Mouse (Mus musculus) heart, adult 2 months (tissue): ENCODE measurements at regions not wholly inside any gene's neighbourhood (a gene's known extent, or its start where the extent isn't known, plus 50 kb on each side); places are given as distances from the start of the nearest gene placed in this dataset.

ENCODE experiments used
- DNase-seq, 2 experiments: peaks; one replicate each; pipeline ENCODE4 v3.0.0; 2021
- H3K27ac ChIP-seq: fragments of 200-600 bp; 2 replicates; pipeline ENCODE4 v1.8.1; 2022
- H3K27me3 ChIP-seq: fragments of 200-500 bp; 2 replicates; pipeline ENCODE4 v1.6.1; 2012; ENCODE audit warnings: mild to moderate bottlenecking, low read length, inconsistent platforms, mixed read lengths; ENCODE audit not compliant: control insufficient read depth, insufficient read depth
- H3K36me3 ChIP-seq: fragments of 200-500 bp; 2 replicates; pipeline ENCODE4 v1.6.1; 2012; ENCODE audit warnings: low read length, inconsistent platforms; ENCODE audit not compliant: control insufficient read depth, insufficient read depth
- H3K4me1 ChIP-seq: fragments of 200-500 bp; 2 replicates; pipeline ENCODE4 v1.6.1; 2011; ENCODE audit warnings: low read length; ENCODE audit not compliant: control insufficient read depth, insufficient read depth
- H3K4me3 ChIP-seq: fragments of 200-600 bp; 2 replicates; pipeline ENCODE4 v1.8.1; 2022
- H3K79me2 ChIP-seq: fragments of 200-500 bp; replicated peaks from 2 replicates; pipeline ENCODE4 v1.6.1; 2012; ENCODE audit warnings: mild to moderate bottlenecking, inconsistent platforms, low read length, moderate library complexity, mixed read lengths; ENCODE audit not compliant: control insufficient read depth, insufficient read depth
- H3K9ac ChIP-seq: fragments of 200-500 bp; 2 replicates; pipeline ENCODE4 v1.6.1; 2012; ENCODE audit warnings: low read depth, mild to moderate bottlenecking, control low read depth, inconsistent platforms, low read length, mixed read lengths
- CTCF ChIP-seq: fragments of 200-600 bp; IDR thresholded peaks from 2 replicates; pipeline ENCODE4 v1.8.1; 2022; ENCODE audit warnings: antibody characterized with exemption, mild to moderate bottlenecking, moderate library complexity
- EP300 ChIP-seq: fragments of 200-500 bp; IDR thresholded peaks from 2 replicates; pipeline ENCODE4 v1.6.1; 2011; ENCODE audit warnings: low read depth, low read length, control low read depth; ENCODE audit not compliant: insufficient read depth
- POLR2A ChIP-seq: fragments of 200-500 bp; IDR thresholded peaks from 2 replicates; pipeline ENCODE4 v1.6.1; 2011; ENCODE audit warnings: mild to moderate bottlenecking, low read depth, low read length, control low read depth; ENCODE audit not compliant: insufficient read depth
- WGBS: fragments of 180-500 bp; shearing (Covaris S2); methylation state at CpG from one replicate; pipeline ENCODE4 v1.1.7; 2018; 5-methylcytosine and 5-hydroxymethylcytosine counted together
- intact Hi-C: fragments of 180-260 bp; cut with DNase I; formaldehyde crosslinking; loops from one replicate; pipeline ENCODE4 v1.15.1; 2025

- no peaks in the 10 kb centered on the region for H3K27me3 ChIP-seq
- H3K9ac ChIP-seq, result no peak overlapping the region
- no peak overlapping the region for H3K27ac ChIP-seq
- TF ChIP-seq CTCF, result no peak
- no peak for TF ChIP-seq EP300
- no peak for TF ChIP-seq POLR2A
- H3K4me3 ChIP-seq, result no peak overlapping the region
- DNase-seq, result no peak
- H3K79me2 ChIP-seq, result no peaks in the 10 kb centered on the region
- WGBS, result 93% methylated on average over 11 of the region's 11 CpGs
- intact Hi-C loops, result no loop called here
- no peaks in the 10 kb centered on the region for H3K36me3 ChIP-seq
- H3K4me1 ChIP-seq, result no peaks in the 10 kb centered on the region
These were observed 110.6 kb downstream of the Kctd15 start for GRCm38 (mm10) chr7:34545906-34546305.

- Histone ChIP-seq H3K79me2 (no peaks in the 10 kb centered on the region), H3K27ac (no peak overlapping the region), H3K4me3 (no peak overlapping the region), H3K27me3 (no peaks in the 10 kb centered on the region), H3K9ac (no peak overlapping the region), H3K36me3 (no peaks in the 10 kb centered on the region), H3K4me1 (no peaks in the 10 kb centered on the region)
- TF ChIP-seq EP300 (no peak), CTCF (peak; percentile 27), POLR2A (no peak)
- intact Hi-C loops, result no loop called here
- WGBS, result 69% methylated on average over 4 of the region's 4 CpGs
- DNase-seq, result no peak
These were observed 114.6 kb downstream of the Kctd15 start for GRCm38 (mm10) chr7:34541906-34542305.

- Histone ChIP-seq H3K36me3 (no peaks in the 10 kb centered on the region), H3K79me2 (no peaks in the 10 kb centered on the region), H3K9ac (no peak overlapping the region), H3K27ac (no peak overlapping the region), H3K27me3 (no peaks in the 10 kb centered on the region), H3K4me1 (no peaks in the 10 kb centered on the region), H3K4me3 (no peak overlapping the region)
- DNase-seq, result no peak
- 65% methylated on average over 4 of the region's 4 CpGs for WGBS
- intact Hi-C loops, result no loop called here
- no peak for TF ChIP-seq POLR2A
- TF ChIP-seq EP300, result no peak
- no peak for TF ChIP-seq CTCF
These were observed 115.5 kb downstream of the Kctd15 start for GRCm38 (mm10) chr7:34541000-34541399.

- Histone ChIP-seq H3K27ac (no peak overlapping the region), H3K27me3 (no peaks in the 10 kb centered on the region), H3K9ac (no peak overlapping the region), H3K36me3 (no peaks in the 10 kb centered on the region), H3K79me2 (no peaks in the 10 kb centered on the region), H3K4me1 (no peaks in the 10 kb centered on the region), H3K4me3 (no peak overlapping the region)
- intact Hi-C loops, result no loop called here
- TF ChIP-seq CTCF (no peak), POLR2A (no peak), EP300 (no peak)
- no peak for DNase-seq
- 94% methylated on average over 2 of the region's 2 CpGs for WGBS
These were observed 116.7 kb downstream of the Kctd15 start for GRCm38 (mm10) chr7:34539856-34540255.

- TF ChIP-seq CTCF, result no peak
- TF ChIP-seq EP300, result no peak
- no peak for TF ChIP-seq POLR2A
- DNase-seq, result no peak
- Histone ChIP-seq H3K27me3 (no peaks in the 10 kb centered on the region), H3K4me1 (no peaks in the 10 kb centered on the region), H3K36me3 (no peaks in the 10 kb centered on the region), H3K9ac (no peak overlapping the region), H3K27ac (no peak overlapping the region), H3K79me2 (no peaks in the 10 kb centered on the region), H3K4me3 (no peak overlapping the region)
- WGBS, result 88% methylated on average over 20 of the region's 20 CpGs
- intact Hi-C loops, result no loop called here
These were observed 118.0 kb downstream of the Kctd15 start for GRCm38 (mm10) chr7:34538310-34539055.

- no peaks in the 10 kb centered on the region for H3K27me3 ChIP-seq
- no peak overlapping the region for H3K27ac ChIP-seq
- H3K79me2 ChIP-seq, result no peaks in the 10 kb centered on the region
- intact Hi-C loops, result no loop called here
- 79% methylated on average over 9 of the region's 9 CpGs for WGBS
- no peaks in the 10 kb centered on the region for H3K36me3 ChIP-seq
- no peak overlapping the region for H3K9ac ChIP-seq
- H3K4me3 ChIP-seq, result no peak overlapping the region
- no peak for DNase-seq
- TF ChIP-seq CTCF (no peak), EP300 (no peak), POLR2A (no peak)
- H3K4me1 ChIP-seq, result no peaks in the 10 kb centered on the region
These were observed 119.4 kb downstream of the Kctd15 start for GRCm38 (mm10) chr7:34537122-34537521.
